Comparison of ENCODE assay signal across 8 mouse cellular contexts in genomic region chr11:60185396-60186231, GRCm38 (mm10). TPM values are rescaled to one million over a fixed set of nuclear protein-coding genes. Genes with fewer than 3 reads are reported as not detected.
DNase-seq lines count a peak whose midpoint lies in the region; ATAC-seq and TF ChIP-seq lines count a peak whose summit lies in the region.

No protein-coding gene starts in this region.

- peak; percentile 34; the same call in 1 of the 2 replicates for ATAC-seq in G1E (ENCODE audit: extremely low read depth, insufficient number of reproducible peaks, low FRiP score, poor library complexity, severe bottlenecking)
- ATAC-seq in forebrain, embryonic 13.5 days: peak; percentile 42
- no peak for ATAC-seq in limb, embryonic 12.5 days (ENCODE audit: insufficient number of reproducible peaks, insufficient read depth, low FRiP score, low TSS enrichment, low read depth)
- ATAC-seq in midbrain, embryonic 16.5 days: 0 out of 2 replicates have a peak, but pooled peaks have one; percentile 29
- ATAC-seq in frontal cortex, adult (ENCODE audit: low TSS enrichment): no peak

- DNase-seq in gastrocnemius, postnatal 25 days: peak; percentile 35
- DNase-seq in gastrocnemius, postnatal 4 days (ENCODE audit: low spot score in 2 of 2): no peak
- peak; percentile 67 for DNase-seq in G1E (ENCODE audit: low spot score)
- no peak for DNase-seq in frontal cortex, postnatal 14 days (ENCODE audit: low spot score in 2 of 2)

- H3K9ac ChIP-seq in forebrain, embryonic 13.5 days: peak overlapping the region; percentile 50; the same call in 1 of the 2 replicates
- H3K9ac ChIP-seq in limb, embryonic 12.5 days (replicated peaks): no peak overlapping the region
- peak overlapping the region; percentile 59 for H3K9ac ChIP-seq in midbrain, embryonic 16.5 days (ENCODE audit: low read depth, low read length)

- peaks cover 99% of the 10 kb centered on the region for H3K36me3 ChIP-seq in G1E (replicated peaks)
- H3K36me3 ChIP-seq in forebrain, embryonic 13.5 days (ENCODE audit: poor library complexity, severe bottlenecking): peaks cover 57% of the 10 kb centered on the region
- peaks cover 65% of the 10 kb centered on the region for H3K36me3 ChIP-seq in limb, embryonic 12.5 days
- H3K36me3 ChIP-seq in midbrain, embryonic 16.5 days (ENCODE audit: control insufficient read depth, insufficient read depth, low read length): peaks cover 41% of the 10 kb centered on the region

- no peaks in the 10 kb centered on the region for H3K27me3 ChIP-seq in G1E (ENCODE audit: insufficient read depth, low read length)
- no peaks in the 10 kb centered on the region for H3K27me3 ChIP-seq in forebrain, embryonic 13.5 days
- H3K27me3 ChIP-seq in limb, embryonic 12.5 days: no peaks in the 10 kb centered on the region
- no peaks in the 10 kb centered on the region for H3K27me3 ChIP-seq in midbrain, embryonic 16.5 days (ENCODE audit: control insufficient read depth, insufficient read depth, low read depth, low read length)

- peak overlapping the region; percentile 83 for H3K27ac ChIP-seq in forebrain, embryonic 13.5 days
- H3K27ac ChIP-seq in limb, embryonic 12.5 days: peak overlapping the region; percentile 62; the same call in 1 of the 2 replicates
- H3K27ac ChIP-seq in midbrain, embryonic 16.5 days (ENCODE audit: low read length): peak overlapping the region; percentile 84

- no peaks in the 10 kb centered on the region for H3K9me3 ChIP-seq in G1E (replicated peaks)
- no peaks in the 10 kb centered on the region for H3K9me3 ChIP-seq in forebrain, embryonic 13.5 days (replicated peaks)
- no peaks in the 10 kb centered on the region for H3K9me3 ChIP-seq in limb, embryonic 12.5 days
- no peaks in the 10 kb centered on the region for H3K9me3 ChIP-seq in midbrain, embryonic 16.5 days (replicated peaks; ENCODE audit: control insufficient read depth, low read length, poor library complexity, severe bottlenecking)

- peaks cover 52% of the 10 kb centered on the region for H3K4me1 ChIP-seq in G1E (ENCODE audit: insufficient read depth, low read depth, low read length)
- H3K4me1 ChIP-seq in forebrain, embryonic 13.5 days: peaks cover 59% of the 10 kb centered on the region
- peaks cover 51% of the 10 kb centered on the region for H3K4me1 ChIP-seq in limb, embryonic 12.5 days (replicated peaks)
- H3K4me1 ChIP-seq in midbrain, embryonic 16.5 days (ENCODE audit: control insufficient read depth, insufficient read depth, low read length): peaks cover 48% of the 10 kb centered on the region

- TF ChIP-seq CTCF in G1E (IDR thresholded peaks at IDR 0.05; ENCODE audit: low read depth, low read length): no peak

- 78% methylated on average over 20 of the region's 20 CpGs for WGBS in forebrain, embryonic 13.5 days
- 82% methylated on average over 20 of the region's 20 CpGs for WGBS in limb, embryonic 12.5 days
- 78% methylated on average over 19 of the region's 20 CpGs for WGBS in midbrain, embryonic 16.5 days

- H3K4me2 ChIP-seq in forebrain, embryonic 13.5 days: peak overlapping the region; percentile 28; the same call in 1 of the 2 replicates
- no peak overlapping the region for H3K4me2 ChIP-seq in limb, embryonic 12.5 days
- H3K4me2 ChIP-seq in midbrain, embryonic 16.5 days (ENCODE audit: low read length): no peak overlapping the region; the same call in 1 of the 2 replicates

- H3K4me3 ChIP-seq in G1E (ENCODE audit: low read depth, low read length): peak overlapping the region; percentile 31; the same call in 1 of the 2 replicates
- H3K4me3 ChIP-seq in forebrain, embryonic 13.5 days: no peak overlapping the region
- no peak overlapping the region for H3K4me3 ChIP-seq in limb, embryonic 12.5 days (replicated peaks)
- H3K4me3 ChIP-seq in midbrain, embryonic 16.5 days (ENCODE audit: low read depth, low read length): no peak overlapping the region

RNA-seq across cellular contexts. Expression of gene Srebf1, which starts 36.8 kb away (rescaled TPM):
- 10 to 100 TPM; 16.8 to 20.0 TPM for total RNA-seq in gastrocnemius, postnatal 25 days (2021)
- total RNA-seq in gastrocnemius, postnatal 4 days (2021): 10 to 100 TPM; 48.6 to 53.1 TPM
- total RNA-seq in G1E (2014; fragmentation: Nextera tagmentation) (79.4 and 137 TPM in 2 replicates), G1E (2017) (64.4 and 66.8 TPM in 2 replicates)
- 276 and 322 TPM in 2 replicates for polyA plus RNA-seq in G1E (2012)
- 52.1 and 56.7 TPM in 2 replicates for polyA plus RNA-seq in forebrain, embryonic 13.5 days (2015; fragmentation: Nextera tagmentation; extraction: Ambion mirVana)
- polyA plus RNA-seq in limb, embryonic 12.5 days (2016; fragmentation: Nextera tagmentation; extraction: Ambion mirVana): 54.1 and 61.2 TPM in 2 replicates
- polyA plus RNA-seq in midbrain, embryonic 16.5 days (2015; fragmentation: Nextera tagmentation; extraction: Ambion mirVana): 31.9 and 34.1 TPM in 2 replicates

Comparison
In these comparisons a context has a peak if more than half of its experiments do, and no peak if none do; other contexts are left out.
1. DNase-seq: peak in gastrocnemius, postnatal 25 days (single experiment) and G1E (single experiment); none in gastrocnemius, postnatal 4 days (0 of 2) and frontal cortex, postnatal 14 days (0 of 2).
2. ATAC-seq: peak in G1E (single experiment), forebrain, embryonic 13.5 days (single experiment) and midbrain, embryonic 16.5 days (single experiment); none in limb, embryonic 12.5 days (single experiment) and frontal cortex, adult (single experiment).
3. Peak in every context shown above with its lines, with median percentiles within 50 percentile points of each other: H3K27ac ChIP-seq.